Mouse (Mus musculus) heart, postnatal 14 days (tissue): ENCODE measurements at regions not wholly inside any gene's neighbourhood (a gene's known extent, or its start where the extent isn't known, plus 50 kb on each side); places are given as distances from the start of the nearest gene placed in this dataset.
"Not testable (repeated sequence)": the region's sequence is repeated elsewhere in the genome, so short reads cannot be mapped to it uniquely, and the experiment has no call there.

ENCODE experiments used
- DNase-seq, 2 experiments: peaks; one replicate each; pipeline ENCODE4 v3.0.0; 2021 to 2022
- intact Hi-C: fragments of 180-260 bp; cut with DNase I; formaldehyde crosslinking; loops from one replicate; pipeline ENCODE4 v1.15.1; 2025

DNA sequence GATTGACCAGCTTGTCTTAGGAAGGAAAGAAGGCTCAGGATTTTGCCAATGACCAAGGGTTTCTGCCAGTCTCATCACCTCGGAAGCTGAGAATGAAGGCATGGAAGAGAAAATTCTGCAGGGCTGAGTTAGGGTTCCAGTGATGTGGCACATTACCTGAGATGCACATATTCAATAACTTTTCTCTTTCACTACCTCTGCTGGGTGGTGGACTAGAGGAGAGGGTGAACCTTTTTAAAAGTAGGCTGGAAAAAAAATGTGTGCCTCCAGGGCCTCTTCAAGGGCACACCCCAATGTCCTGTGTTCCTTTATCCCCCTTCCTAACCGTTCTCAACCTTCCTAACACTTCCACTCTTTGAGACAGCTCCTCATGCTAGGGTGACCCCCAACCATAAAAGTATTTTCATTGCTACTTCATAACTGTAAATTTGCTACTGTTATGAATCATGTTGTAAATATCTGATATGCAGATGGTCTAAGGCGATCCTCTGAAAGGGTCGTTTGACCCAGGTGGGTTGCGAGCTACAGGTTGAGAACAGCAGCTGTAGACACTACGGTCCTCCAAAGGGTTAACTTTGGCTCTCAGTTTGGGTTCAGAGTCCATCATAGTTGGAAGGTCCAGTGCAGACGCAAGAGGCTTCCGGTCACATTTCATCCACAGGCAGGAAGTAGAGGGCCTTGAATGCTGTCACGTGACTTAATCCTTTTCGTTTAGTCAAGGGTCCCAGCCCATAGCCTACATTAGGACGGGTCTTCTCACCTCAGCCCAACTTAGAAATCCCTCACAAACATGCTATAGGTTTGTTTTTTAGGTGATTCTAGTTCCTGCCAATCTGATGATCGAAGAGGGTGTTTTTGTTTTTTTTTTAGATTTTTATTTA, 75.1 kb upstream of the Cpsf6 start:
- no peak for DNase-seq
- intact Hi-C loops = loop anchor here (1.0 kb wide), 1 partner anchor 222 kb away; no protein-coding TSS in a partner anchor

GRCm38 (mm10) chr10:117454171-117454500, 74.3 kb upstream of the Cpsf6 start:
- no peak for DNase-seq
- intact Hi-C loops = no loop called here

DNA sequence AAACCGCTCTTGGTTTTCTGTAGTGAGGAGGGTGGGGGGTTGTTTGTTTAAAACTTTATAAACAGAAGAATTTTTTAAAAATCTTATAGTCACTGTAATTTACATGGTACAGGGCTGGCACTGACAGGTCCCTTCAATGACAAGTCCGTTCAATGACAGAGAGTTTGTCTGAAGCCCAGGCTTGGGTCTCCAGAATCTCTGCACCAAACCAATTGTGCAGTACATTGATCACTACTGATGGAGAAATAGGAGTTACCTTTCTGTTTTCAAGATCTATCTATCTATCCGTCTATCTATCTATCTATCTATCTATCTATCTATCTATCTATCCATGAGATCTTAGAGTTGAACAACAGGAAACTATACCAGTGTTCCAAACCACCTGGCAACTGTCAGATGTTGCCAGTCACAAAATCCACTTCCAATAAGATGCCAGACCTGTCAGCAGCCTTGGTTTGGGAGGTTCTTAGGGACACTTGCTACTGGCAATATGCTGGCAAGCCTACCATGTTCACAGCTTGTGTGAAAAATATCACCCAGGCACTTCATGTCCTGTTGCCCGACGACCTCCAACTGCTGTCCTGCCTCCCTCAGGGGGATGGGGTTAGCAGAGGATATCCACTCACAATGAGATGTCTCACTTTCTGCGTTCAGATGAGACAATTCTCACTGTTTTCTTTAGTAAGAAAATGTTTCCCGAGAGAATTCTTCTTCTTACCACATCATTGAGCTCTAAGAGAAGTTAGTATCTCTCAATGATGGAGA, 73.8 kb upstream of the Cpsf6 start:
- intact Hi-C loops = no loop called here
- no peak for DNase-seq

DNA sequence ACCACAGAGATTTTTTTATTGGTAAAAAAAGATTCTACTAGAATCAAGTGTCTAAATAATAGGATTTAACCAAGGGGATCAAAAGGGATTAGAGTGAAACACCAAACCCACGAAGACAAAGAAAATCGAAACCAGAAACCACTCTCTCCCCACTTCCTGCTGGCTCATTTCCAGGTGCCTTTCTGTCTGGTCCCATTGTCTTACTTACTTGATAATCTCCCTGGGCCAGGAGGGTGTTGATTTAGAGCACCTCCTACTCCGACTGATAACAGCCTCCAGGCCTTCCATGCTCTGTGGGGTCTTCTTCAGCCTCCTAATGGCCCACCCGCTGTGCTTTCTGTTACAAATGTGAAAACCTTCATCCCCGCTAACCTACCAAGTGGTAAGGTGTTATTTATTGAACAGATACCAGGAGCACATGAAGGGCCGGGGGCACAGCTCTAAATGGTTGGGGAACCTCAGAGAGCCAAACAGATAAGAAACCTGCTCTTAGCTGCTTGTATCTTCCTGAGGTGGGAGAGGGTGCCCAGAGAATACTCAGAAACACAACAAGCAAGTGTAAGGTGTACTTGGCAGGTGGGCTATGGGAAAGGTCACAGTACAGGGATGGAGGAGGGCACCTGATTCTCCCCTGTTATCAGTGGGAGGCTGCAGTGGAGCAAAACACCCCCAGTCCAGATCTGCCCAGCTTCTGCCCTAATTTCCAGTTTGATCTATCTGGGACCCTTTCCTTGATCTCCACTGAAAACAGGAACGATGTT, 72.6 kb upstream of the Cpsf6 start:
- intact Hi-C loops = no loop called here
- peak; percentile 35 to 54 for DNase-seq

DNA sequence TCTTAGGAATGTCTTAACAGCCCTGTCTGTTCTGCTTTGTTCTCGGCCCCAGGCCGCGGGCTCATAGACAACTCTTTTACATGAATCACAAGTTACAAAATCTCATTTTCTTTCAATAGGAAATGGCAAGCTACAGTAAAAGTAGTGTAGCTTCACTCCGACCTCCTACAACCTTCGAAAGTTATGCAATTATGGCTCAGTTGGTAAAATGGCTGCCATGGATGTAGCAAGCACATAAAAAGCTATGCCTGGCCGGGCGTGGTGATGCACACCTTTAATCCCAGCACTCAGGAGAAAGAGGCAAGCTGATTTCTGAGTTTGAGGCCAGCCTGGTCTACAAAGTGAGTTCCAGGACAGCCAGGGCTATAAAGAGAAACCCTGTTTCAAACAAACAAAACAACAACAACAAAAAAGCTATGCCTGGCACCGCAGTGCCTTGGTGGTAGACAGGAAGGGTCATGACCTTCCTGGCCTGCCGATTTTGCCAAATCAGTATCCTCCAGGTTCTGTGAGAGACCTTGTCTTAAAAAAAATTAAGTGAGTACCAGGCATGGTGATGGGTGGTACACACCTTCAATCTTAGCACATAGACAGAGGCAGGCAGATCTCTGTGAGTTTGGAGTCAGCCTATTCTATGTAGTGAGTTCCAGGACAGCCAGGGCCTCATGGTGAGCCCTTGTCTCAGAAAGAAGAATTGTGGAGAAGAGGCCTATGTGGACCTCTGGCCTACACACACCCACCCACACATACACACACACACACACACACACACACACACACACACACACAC, 71.8 kb upstream of the Cpsf6 start:
- intact Hi-C loops = no loop called here
- DNase-seq = no peak

DNA sequence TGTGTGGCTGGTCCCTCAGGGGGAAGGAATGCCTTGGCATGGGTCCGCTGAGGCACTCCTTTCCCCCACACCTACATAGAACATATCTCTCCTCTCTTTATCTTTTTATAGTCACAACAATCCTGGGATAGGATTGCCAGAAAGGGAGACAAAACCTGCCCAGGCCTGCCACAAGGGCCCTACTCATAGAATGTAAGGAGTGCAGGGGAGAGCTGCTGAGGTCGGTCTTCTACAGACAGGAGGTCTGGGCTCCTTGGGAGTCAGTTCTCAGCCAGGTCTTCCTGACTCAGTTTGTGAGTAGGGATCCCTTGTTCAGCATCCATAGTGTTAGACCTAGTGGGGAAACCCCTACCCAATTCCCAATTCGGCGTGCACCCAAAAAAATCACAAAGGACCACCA, 70.8 kb upstream of the Cpsf6 start:
- intact Hi-C loops = no loop called here

DNA sequence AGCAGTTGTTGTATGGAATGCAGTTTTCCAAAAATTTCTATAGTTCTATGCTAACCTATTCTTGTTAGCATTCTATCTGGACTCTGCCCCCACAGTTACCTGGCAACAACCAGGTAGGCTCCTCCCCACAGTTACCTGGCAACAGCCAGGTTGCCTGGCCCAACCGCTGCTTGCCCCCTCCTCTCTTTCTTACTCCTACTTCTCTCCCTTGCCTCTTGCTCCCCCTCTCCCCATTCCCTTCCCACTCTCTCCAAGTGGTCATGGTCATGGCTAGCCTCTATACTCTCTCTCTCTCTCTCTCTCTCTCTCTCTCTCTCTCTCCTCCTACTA, 70.4 kb upstream of the Cpsf6 start:
- DNase-seq = no peak
- intact Hi-C loops = no loop called here

More for the DNA sequence above, 70.8 kb upstream of the Cpsf6 start:
- DNase-seq = no peak

DNA sequence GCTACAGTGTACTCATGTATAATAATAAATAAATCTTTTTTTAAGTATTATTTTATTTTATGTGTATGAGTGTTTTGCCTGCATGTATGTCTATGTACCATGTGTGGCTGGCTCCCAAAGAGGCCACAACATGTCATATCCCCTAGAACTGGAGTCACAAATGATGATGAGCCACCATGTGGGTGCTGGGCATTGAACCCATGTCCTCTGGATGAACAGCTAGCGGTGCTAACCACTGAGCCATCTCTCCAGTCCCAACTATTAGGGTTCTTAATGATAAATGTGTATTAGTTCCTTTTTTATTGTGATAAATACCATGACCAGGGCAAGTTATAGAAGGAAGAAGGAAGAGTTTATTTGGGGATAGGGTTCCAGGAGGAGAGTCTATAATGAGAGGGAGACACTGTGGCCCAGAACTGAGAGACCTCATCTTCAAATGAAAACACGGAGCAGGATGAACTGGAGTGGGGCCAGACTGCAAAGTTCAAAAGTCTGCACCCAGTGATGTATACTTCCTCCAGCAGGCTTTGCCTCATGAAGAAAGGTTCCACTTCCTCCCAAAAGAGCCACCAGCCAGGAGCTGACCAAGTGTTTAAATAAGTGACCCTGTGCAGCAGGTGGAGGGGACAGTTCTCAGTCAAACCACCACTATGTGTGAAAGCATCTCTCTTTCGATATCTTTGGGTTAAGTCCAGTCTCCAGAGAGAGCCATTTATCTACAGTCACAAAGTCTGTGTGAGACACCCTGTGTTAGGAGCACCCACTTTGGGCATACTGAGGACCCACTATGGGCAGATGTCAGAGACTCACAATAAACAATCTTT, 69.8 kb upstream of the Cpsf6 start:
- no peak for DNase-seq
- intact Hi-C loops = no loop called here

DNA sequence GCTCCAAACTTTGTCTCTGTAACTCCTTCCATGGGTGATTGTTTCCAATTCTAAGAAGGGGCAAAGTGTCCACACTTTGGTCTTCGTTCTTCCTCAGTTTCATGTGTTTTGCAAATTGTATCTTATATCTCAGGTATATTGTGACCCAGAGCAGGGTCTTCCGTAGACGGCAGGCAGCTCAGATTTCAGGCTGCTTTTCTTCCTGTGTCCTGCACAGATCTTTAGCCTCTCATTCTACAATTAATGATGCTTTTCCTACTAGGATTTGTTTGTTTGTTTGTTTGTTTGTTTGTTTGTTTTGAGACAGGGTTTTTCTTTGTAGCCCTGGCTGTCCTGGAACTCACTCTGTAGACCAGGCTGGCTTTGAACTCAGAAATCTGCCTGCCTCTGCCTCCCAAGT, 69.0 kb upstream of the Cpsf6 start:
- DNase-seq, intact Hi-C loops: not testable (repeated sequence)

GRCm38 (mm10) chr10:117447626-117448025, 67.8 kb upstream of the Cpsf6 start:
- no peak for DNase-seq
- intact Hi-C loops = no loop called here

DNA sequence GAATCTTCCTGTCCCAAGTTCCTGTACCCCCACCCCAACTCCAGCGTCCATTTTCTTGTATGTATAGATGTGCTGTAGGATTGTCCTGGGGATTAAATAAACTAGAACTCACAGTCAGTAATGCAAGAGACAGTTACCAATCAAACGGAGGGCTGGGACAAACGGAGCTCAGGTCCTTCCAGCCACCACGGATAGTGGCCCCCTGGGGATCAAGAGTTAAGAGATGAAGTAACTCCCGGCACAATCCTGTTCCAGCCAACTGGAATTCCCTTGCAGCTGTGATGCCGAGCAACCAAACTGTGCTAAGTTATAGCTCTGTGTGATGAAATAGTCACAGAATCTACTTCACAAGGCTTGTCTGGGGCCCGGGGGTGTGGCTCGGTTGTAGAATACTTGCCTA, 67.4 kb upstream of the Cpsf6 start:
- intact Hi-C loops = no loop called here
- DNase-seq = no peak

GRCm38 (mm10) chr10:117446776-117447175, 67.0 kb upstream of the Cpsf6 start:
- intact Hi-C loops = no loop called here
- DNase-seq = no peak

DNA sequence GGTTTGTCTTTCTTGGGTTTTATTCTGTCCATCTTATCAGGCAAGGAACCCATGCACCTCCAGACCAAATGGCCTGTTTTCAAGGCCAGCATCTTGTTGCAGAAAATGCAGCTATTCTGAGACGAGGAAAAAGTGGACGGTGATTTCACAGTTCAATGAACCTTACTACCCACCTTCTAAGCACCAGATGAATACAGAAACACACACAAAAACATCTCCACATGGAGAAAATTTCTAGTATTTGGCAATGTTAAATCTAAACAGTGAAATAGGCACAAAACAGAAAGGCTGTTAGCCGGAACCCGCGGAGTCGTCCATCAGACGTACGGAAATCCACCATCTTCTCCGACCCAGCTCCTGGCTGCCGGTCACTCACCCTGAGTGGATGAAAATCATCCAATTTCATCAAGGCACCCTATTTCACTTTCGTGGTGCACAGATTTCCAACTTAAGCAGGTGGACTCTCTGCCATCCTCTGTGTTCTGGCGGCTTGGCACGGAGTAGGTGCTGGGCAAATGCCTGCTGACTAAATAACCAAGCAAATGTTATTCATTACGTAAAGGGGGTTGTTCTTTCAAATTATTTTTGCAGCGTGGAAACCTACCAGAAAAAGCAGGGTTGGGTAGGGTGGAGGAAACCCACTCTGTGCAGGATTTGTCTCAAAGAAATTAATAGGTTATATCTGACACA, 66.1 kb upstream of the Cpsf6 start:
- DNase-seq = no peak
- intact Hi-C loops = no loop called here

- intact Hi-C loops = no loop called here
- no peak for DNase-seq
Measured at GRCm38 (mm10) chr10:117445181-117445790, 65.5 kb upstream of the Cpsf6 start.

GRCm38 (mm10) chr10:117444761-117445160, 64.9 kb upstream of the Cpsf6 start:
- intact Hi-C loops = no loop called here
- DNase-seq = no peak

GRCm38 (mm10) chr10:117443426-117444350, 63.9 kb upstream of the Cpsf6 start:
- DNase-seq = no peak
- intact Hi-C loops = no loop called here

DNA sequence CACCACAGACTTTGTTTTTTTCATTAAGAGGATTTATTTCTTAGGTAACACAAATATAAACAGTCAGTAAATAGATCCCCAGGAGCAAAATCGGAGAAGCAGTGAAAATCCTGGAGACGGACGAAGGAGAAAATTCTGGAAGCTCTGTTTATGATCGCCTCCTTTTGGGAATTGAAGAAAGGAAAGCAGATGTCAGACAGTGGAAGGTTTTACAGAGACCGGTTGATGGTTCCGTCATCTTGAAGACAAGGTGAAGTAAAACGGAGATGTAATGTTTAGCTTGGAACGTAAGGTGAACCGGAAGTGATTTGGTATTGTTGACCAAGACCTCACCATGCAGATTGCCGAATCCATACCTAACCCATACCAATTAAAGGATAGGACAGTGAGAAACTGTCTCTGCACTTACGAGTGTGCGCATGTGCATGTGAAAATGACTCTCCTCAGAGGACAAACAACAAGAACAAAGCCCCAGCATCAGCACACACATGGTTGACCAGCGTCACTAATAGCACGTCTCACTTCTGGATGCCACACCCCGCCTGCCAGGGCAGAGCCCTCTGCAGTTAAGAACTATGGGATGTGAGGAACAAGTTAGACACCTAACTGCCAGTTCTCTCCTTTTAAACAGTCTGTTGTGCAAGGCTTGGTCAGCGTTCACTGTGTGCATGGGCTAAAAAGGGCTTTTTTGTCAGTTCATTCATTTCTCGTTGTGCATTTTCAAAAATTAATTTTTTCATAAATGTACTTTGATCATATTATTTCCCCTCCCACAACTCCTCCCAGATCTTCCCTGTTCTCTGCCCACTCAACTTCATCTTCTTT, 62.4 kb upstream of the Cpsf6 start:
- no peak for DNase-seq
- intact Hi-C loops = no loop called here
